Mouse (Mus musculus) telencephalon, adult 2 months (tissue): ENCODE data around the gene Spsb1.

Experiments
- DNase-seq: peaks from one replicate; pipeline ENCODE4 v3.0.0-alpha.2; 2011; ENCODE audit warnings: low read depth, low spot score

Gene Spsb1

GRCm38 (mm10) chr4:149986671-149987417, 32.0 kb upstream of the Spsb1 start:
- no peak for DNase-seq

- no peak for DNase-seq
These were observed 29.2 kb upstream of the Spsb1 start for GRCm38 (mm10) chr4:149983921-149984645.

- no peak for DNase-seq
These were observed 27.3 kb upstream of the Spsb1 start for GRCm38 (mm10) chr4:149982154-149982553.

GRCm38 (mm10) chr4:149979819-149980308, 25.0 kb upstream of the Spsb1 start:
- no peak for DNase-seq

- no peak for DNase-seq
These were observed 24.0 kb upstream of the Spsb1 start for GRCm38 (mm10) chr4:149978820-149979219.

GRCm38 (mm10) chr4:149977801-149978544, 23.1 kb upstream of the Spsb1 start:
- no peak for DNase-seq

- peak; percentile 64 for DNase-seq
These were observed 22.3 kb upstream of the Spsb1 start for GRCm38 (mm10) chr4:149977181-149977580.

- DNase-seq: no peak
These were observed 20.9 kb upstream of the Spsb1 start for GRCm38 (mm10) chr4:149975730-149976254.

GRCm38 (mm10) chr4:149975291-149975690, 20.4 kb upstream of the Spsb1 start:
- DNase-seq: no peak

- no peak for DNase-seq
These were observed 16.6 kb upstream of the Spsb1 start for GRCm38 (mm10) chr4:149971393-149971792.

GRCm38 (mm10) chr4:149968526-149968925, 13.7 kb upstream of the Spsb1 start:
- no peak for DNase-seq

GRCm38 (mm10) chr4:149966963-149967362, 12.1 kb upstream of the Spsb1 start:
- no peak for DNase-seq

GRCm38 (mm10) chr4:149966252-149966651, 11.4 kb upstream of the Spsb1 start:
- DNase-seq: no peak

GRCm38 (mm10) chr4:149965672-149966071, 10.8 kb upstream of the Spsb1 start:
- no peak for DNase-seq

GRCm38 (mm10) chr4:149965242-149965641, 10.4 kb upstream of the Spsb1 start:
- DNase-seq: no peak

- no peak for DNase-seq
These were observed 9.9 kb upstream of the Spsb1 start for GRCm38 (mm10) chr4:149964770-149965169.

GRCm38 (mm10) chr4:149964285-149964684, 9.4 kb upstream of the Spsb1 start:
- DNase-seq: no peak

- DNase-seq: no peak
These were observed 5.5 kb upstream of the Spsb1 start for GRCm38 (mm10) chr4:149960391-149960790.

GRCm38 (mm10) chr4:149959816-149960215, 5.0 kb upstream of the Spsb1 start:
- no peak for DNase-seq

GRCm38 (mm10) chr4:149958566-149958965, 3.7 kb upstream of the Spsb1 start:
- DNase-seq: no peak

- DNase-seq: no peak
These were observed 1.2 kb upstream of the Spsb1 start for GRCm38 (mm10) chr4:149956048-149956447.

GRCm38 (mm10) chr4:149955631-149956030, 788 bp upstream of the Spsb1 start:
- no peak for DNase-seq
